Mouse (Mus musculus) cerebral cortex, adult 2 months (tissue): ENCODE measurements around the gene G6pdx.

Experiments used
- WGBS: fragments of 180-500 bp; shearing (Covaris S2); methylation state at CpG from one replicate; pipeline ENCODE4 v1.1.7; 2018; 5-methylcytosine and 5-hydroxymethylcytosine counted together

The G6pdx gene

GRCm38 (mm10) chrX:74428826-74429276 lies at the start of gene G6pdx:
Gene G6pdx (minus strand): TSS chrX:74429194.
- WGBS: 2% methylated on average over 25 of the region's 25 CpGs

GRCm38 (mm10) chrX:74452773-74453172 lies 23.8 kb upstream of the G6pdx start:
- WGBS: under 1% methylated on average over 4 of the region's 4 CpGs

- WGBS: 69% methylated on average over 4 of the region's 4 CpGs
These were observed 22.3 kb upstream of the G6pdx start for GRCm38 (mm10) chrX:74451157-74451912.

- 3% methylated on average over 22 of the region's 22 CpGs for WGBS
These were observed 362 bp upstream of the G6pdx start for GRCm38 (mm10) chrX:74429290-74429821.

- WGBS: 8% methylated on average over 35 of the region's 35 CpGs
These were observed 708 bp downstream of the G6pdx start for GRCm38 (mm10) chrX:74428146-74428825.

- WGBS: 76% methylated on average over 3 of the region's 3 CpGs
These were observed 1.9 kb downstream of the G6pdx start for GRCm38 (mm10) chrX:74427116-74427515.

- 85% methylated on average over 1 of the region's 1 CpGs for WGBS
These were observed 2.7 kb downstream of the G6pdx start for GRCm38 (mm10) chrX:74426256-74426655.

- WGBS: 68% methylated on average over 4 of the region's 4 CpGs
These were observed 3.8 kb downstream of the G6pdx start for GRCm38 (mm10) chrX:74425195-74425594.

- 63% methylated on average over 2 of the region's 2 CpGs for WGBS
These were observed 20.7 kb downstream of the G6pdx start for GRCm38 (mm10) chrX:74408340-74408739.

- 85% methylated on average over 3 of the region's 3 CpGs for WGBS
These were observed 28.9 kb downstream of the G6pdx start for GRCm38 (mm10) chrX:74400136-74400535.

GRCm38 (mm10) chrX:74392535-74393443 lies 36.2 kb downstream of the G6pdx start, which contains the start of the genes Fam3a and Ikbkg:
Gene Fam3a (minus strand): TSS chrX:74393272.
Gene Ikbkg (plus strand): TSS chrX:74393290.
- 10% methylated on average over 30 of the region's 30 CpGs for WGBS

GRCm38 (mm10) chrX:74384451-74384850 lies 44.5 kb downstream of the G6pdx start:
- 72% methylated on average over 2 of the region's 2 CpGs for WGBS

- whole genome bisulfite sequencing: 4% methylated on average over 25 of the region's 32 CpGs
These were observed 56.0 kb downstream of the G6pdx start, which contains the start of the genes Ubl4a and Slc10a3 for GRCm38 (mm10) chrX:74372888-74373549. Gene Ubl4a (minus strand): TSS chrX:74373218. Gene Slc10a3 (minus strand): TSS chrX:74373349.

GRCm38 (mm10) chrX:74368209-74368909 lies 60.6 kb downstream of the G6pdx start:
- 4% methylated on average over 40 of the region's 49 CpGs for WGBS

- 41% methylated on average over 10 of the region's 10 CpGs for WGBS
These were observed 61.5 kb downstream of the G6pdx start for GRCm38 (mm10) chrX:74367512-74367911.
